Mouse (Mus musculus): ENCODE measurements around the gene 4921536K21Rik. TPM values are rescaled to one million over a fixed set of nuclear protein-coding genes. Genes with fewer than 3 reads are reported as not detected.
A peak's percentile ranks its signal among the peaks of the same experiment; 100 is the strongest.
"Not testable (repeated sequence)": the region's sequence is repeated elsewhere in the genome, so short reads cannot be mapped to it uniquely, and the experiment has no call there.

The 4921536K21Rik gene
- total RNA-seq, 2 experiments from 2014 or later: 0.53 to 0.74 TPM

- no peak for DNase-seq (ENCODE audit: low spot score in 2 of 2)
Measured at GRCm38 (mm10) chr11:3912100-3912874, 17.4 kb upstream of the 4921536K21Rik start.

- DNase-seq (ENCODE audit: low spot score in 2 of 2): not testable (repeated sequence)
Measured at GRCm38 (mm10) chr11:3911440-3911839, 16.5 kb upstream of the 4921536K21Rik start.

- DNase-seq (ENCODE audit: low spot score in 2 of 2): no peak
Measured at GRCm38 (mm10) chr11:3910513-3911310, 15.8 kb upstream of the 4921536K21Rik start.

GRCm38 (mm10) chr11:3909236-3909635 is 14.3 kb upstream of the 4921536K21Rik start:
- no peak for DNase-seq (ENCODE audit: low spot score in 2 of 2)

- no peak for DNase-seq (ENCODE audit: low spot score in 2 of 2)
Measured at GRCm38 (mm10) chr11:3905446-3905845, 10.5 kb upstream of the 4921536K21Rik start.

GRCm38 (mm10) chr11:3904673-3905072 is 9.8 kb upstream of the 4921536K21Rik start:
- DNase-seq (ENCODE audit: low spot score in 2 of 2): no peak

GRCm38 (mm10) chr11:3903046-3903445 is 8.1 kb upstream of the 4921536K21Rik start:
- peak in 1 of 2 experiments; percentile 60 for DNase-seq (ENCODE audit: low spot score in 2 of 2)

- no peak for DNase-seq (ENCODE audit: low spot score in 2 of 2)
Measured at GRCm38 (mm10) chr11:3902516-3902915, 7.6 kb upstream of the 4921536K21Rik start.

- DNase-seq (ENCODE audit: low spot score in 2 of 2): no peak
Measured at GRCm38 (mm10) chr11:3900296-3900695, 5.4 kb upstream of the 4921536K21Rik start.

GRCm38 (mm10) chr11:3895933-3896332 is 1.0 kb upstream of the 4921536K21Rik start:
- DNase-seq (ENCODE audit: low spot score in 2 of 2): no peak

- DNase-seq (ENCODE audit: low spot score in 2 of 2): no peak
Measured at GRCm38 (mm10) chr11:3895458-3895857, 560 bp upstream of the 4921536K21Rik start.

GRCm38 (mm10) chr11:3893970-3894369 is 928 bp downstream of the 4921536K21Rik start:
- DNase-seq (ENCODE audit: low spot score in 2 of 2): no peak

- DNase-seq (ENCODE audit: low spot score in 2 of 2): no peak
Measured at GRCm38 (mm10) chr11:3887331-3887730, 7.6 kb downstream of the 4921536K21Rik start.

GRCm38 (mm10) chr11:3883711-3884110 is 11.2 kb downstream of the 4921536K21Rik start:
- DNase-seq (ENCODE audit: low spot score in 2 of 2): no peak

GRCm38 (mm10) chr11:3879836-3880235 is 15.1 kb downstream of the 4921536K21Rik start:
- DNase-seq (ENCODE audit: low spot score in 2 of 2): peak; percentile 68 to 76

GRCm38 (mm10) chr11:3878660-3879059 is 16.2 kb downstream of the 4921536K21Rik start:
- DNase-seq (ENCODE audit: low spot score in 2 of 2): no peak

- no peak for DNase-seq (ENCODE audit: low spot score in 2 of 2)
Measured at GRCm38 (mm10) chr11:3876419-3876818, 18.5 kb downstream of the 4921536K21Rik start.

GRCm38 (mm10) chr11:3864343-3864742 is 30.6 kb downstream of the 4921536K21Rik start:
- no peak for DNase-seq (ENCODE audit: low spot score in 2 of 2)

GRCm38 (mm10) chr11:3863454-3864112 is 31.3 kb downstream of the 4921536K21Rik start, which contains the start of gene Osbp2:
Gene Osbp2, minus strand, starts transcription at chr11:3863903.
- DNase-seq (ENCODE audit: low spot score in 2 of 2): peak; percentile 57 to 64

GRCm38 (mm10) chr11:3862661-3863453 is 32.0 kb downstream of the 4921536K21Rik start:
- no peak for DNase-seq (ENCODE audit: low spot score in 2 of 2)

GRCm38 (mm10) chr11:3860361-3860760 is 34.5 kb downstream of the 4921536K21Rik start:
- no peak for DNase-seq (ENCODE audit: low spot score in 2 of 2)
